Mouse (Mus musculus) cerebellum, postnatal 36 days (tissue): ENCODE results near the gene Yjefn3.
A peak's percentile ranks its signal among the peaks of the same experiment; 100 is the strongest.
"Not testable (repeated sequence)": the region's sequence is repeated elsewhere in the genome, so short reads cannot be mapped to it uniquely, and the experiment has no call there.

Source experiments
- DNase-seq, 2 experiments: peaks; one replicate each; pipeline ENCODE4 v3.0.0; 2021 to 2022; ENCODE audit warnings: mixed read lengths in 2 of 2

The Yjefn3 gene

DNA sequence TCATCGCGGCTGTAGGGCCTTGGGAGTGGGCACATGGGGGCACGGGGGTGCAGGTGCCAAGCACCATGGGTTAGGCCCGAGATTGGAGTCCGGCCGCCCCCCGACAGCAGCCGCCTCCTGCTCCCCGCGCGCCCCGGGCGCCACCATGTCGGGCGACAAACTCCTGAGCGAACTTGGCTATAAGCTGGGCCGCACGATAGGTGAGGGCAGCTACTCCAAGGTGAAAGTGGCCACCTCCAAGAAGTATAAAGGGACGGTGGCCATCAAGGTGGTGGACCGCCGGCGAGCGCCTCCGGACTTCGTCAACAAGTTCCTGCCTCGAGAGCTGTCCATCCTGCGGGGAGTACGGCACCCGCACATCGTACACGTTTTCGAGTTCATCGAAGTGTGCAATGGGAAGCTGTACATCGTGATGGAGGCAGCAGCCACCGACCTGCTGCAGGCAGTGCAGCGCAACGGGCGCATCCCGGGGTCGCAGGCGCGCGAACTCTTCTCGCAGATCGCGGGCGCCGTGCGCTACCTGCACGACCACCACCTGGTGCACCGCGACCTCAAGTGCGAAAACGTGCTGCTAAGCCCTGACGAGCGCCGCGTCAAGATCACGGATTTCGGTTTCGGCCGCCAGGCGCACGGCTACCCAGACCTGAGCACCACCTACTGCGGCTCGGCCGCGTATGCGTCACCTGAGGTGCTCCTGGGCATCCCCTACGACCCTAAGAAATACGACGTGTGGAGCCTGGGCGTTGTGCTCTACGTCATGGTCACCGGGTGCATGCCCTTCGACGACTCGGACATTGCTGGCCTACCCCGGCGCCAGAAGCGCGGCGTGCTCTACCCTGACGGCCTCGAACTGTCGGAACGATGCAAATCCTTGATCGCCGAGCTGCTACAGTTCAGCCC lies at the start of gene Yjefn3, which contains the start of the genes Tssk6 and Ndufa13:
TSS of gene Yjefn3 (minus strand) at position 550 of the 900 bp plus-strand sequence.
TSS of gene Tssk6 (plus strand) at position 22 of the 900 bp plus-strand sequence.
TSS of gene Ndufa13 (minus strand) at position 396 of the 900 bp plus-strand sequence.
- peak in 1 of 2 experiments; percentile 44 for DNase-seq

- DNase-seq, result no peak
Measured at GRCm38 (mm10) chr8:69950300-69950699, 47.8 kb upstream of the Yjefn3 start.

GRCm38 (mm10) chr8:69942495-69942894 lies 40.0 kb upstream of the Yjefn3 start:
- not testable (repeated sequence) for DNase-seq

DNA sequence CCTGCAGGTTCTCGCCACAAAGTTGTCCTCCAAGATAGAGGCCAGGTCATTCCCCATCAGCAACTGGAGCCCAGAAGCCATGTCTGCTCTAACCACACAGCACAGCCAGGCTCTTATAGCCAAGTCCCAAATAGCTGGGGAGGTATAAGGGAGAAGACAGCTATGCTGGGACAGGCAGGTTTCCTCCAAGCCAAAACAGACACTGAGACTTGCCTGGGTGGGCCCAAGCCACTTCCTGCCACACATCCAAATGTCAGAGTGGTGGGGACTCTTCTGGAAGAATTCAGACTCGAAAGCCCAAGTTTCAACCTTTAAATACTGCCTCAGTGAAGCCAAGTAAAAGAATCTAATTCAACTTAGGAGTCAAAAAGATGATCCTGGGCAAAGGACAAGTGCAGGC lies 37.9 kb upstream of the Yjefn3 start:
- no peak for DNase-seq

GRCm38 (mm10) chr8:69939633-69940032 lies 37.1 kb upstream of the Yjefn3 start:
- no peak for DNase-seq

DNA sequence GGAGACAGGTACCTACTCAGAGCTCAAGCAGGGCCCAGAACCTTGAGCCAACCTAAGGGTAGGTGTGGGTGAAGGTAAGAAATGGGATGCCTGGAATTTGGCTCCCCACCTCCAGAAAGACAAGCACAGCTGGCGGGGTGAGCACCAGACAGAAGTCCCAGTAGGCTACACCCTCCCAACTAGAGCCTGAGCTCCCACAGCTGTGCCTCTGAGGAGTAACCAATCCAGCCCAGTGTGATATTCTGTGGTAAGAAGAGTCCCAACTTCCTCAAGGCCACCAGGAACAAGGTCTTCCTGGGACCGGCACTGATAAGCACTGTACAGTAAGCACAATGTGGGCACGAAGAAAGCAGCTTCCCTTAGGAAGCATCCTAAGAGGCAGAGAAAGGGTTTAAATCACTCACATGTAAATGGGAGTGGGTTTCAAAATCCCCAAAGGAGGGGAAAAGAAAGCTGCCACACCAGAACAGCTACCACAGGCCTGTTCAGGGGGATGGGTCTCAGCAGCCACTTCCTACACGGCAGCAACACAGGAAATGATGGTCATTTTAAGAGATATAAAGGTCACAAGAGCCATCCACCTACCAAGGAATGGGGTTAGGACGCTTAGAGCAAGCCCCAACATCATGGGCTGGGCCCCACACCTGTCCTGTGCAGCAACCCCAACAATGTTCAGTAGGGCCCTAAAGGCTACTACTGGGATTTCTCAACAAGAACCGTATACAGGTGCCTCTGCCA lies 35.9 kb upstream of the Yjefn3 start:
- DNase-seq, result no peak

DNA sequence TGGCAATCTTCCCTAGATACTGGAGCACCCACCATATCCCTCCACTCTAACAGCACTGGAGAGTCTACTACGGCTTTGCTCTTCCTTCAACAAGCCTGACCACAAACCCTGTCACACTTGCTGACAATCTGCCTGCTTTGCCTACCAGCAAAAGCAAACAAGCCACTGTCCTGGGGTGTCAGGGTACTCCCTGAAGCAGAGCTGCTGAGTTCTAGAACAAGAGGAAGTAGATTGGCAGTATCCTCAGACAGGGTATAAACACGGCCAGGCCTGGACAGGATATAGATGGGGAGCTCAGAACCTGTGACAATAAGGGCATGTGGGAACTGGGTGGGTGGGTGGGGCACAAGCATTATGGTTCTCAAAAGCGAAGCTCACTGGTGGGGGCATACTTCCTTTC lies 35.0 kb upstream of the Yjefn3 start:
- no peak for DNase-seq

DNA sequence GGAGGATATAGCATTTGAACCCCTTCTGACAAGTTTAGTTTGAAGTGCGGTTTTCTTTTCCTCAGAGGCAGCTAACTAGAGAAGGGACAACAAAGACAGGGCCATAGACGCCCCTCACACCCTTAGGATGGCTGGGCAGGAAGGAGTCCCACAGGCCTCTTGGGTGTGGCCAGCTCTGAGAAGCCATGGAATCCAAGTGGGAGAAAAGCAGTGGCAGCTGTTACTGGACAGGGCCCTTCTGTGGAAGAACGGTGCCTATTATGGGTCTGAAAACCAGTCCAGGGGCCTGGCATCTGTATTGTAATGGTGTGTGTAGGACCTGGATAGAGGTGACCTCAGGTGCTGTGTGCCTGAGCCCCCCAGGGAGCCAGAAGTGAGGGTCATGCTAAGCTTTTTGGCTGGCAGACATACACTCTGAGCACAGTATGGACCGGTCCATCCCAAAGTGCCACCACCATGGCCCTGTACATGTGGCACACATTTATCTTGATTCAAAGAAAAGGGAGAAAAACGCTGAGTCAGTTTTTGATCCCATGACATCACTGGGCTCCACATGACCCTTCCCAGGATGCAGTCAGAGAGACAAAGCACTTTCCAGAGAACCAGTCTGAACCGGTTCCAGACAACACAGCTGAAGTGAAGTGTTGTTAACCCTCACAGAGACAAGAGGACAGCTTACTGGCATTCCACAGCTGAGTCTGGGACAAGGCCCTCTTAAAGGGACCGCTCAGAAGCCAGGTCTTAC lies 33.7 kb upstream of the Yjefn3 start:
- no peak for DNase-seq

- no peak for DNase-seq
Measured at GRCm38 (mm10) chr8:69935431-69935830, 32.9 kb upstream of the Yjefn3 start.

DNA sequence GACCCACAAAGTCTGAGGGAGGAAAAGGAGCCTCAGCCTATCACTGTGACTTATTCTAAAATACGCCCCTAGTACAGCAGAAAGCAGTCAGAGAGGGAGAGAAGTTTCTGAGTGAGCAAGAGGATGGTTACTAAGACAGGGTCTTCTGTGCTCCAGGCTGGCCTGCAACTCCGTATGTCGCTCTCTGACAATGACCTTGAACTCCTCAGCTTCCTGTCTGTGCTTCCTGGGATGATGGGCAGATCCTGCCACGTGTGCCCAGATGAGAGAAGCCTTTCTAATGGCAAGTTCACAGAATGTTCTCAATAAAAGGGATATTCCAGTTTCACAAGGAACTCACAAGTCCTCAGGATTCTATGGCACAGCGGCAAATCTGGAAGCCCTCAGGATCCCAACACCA lies 32.1 kb upstream of the Yjefn3 start:
- DNase-seq, result no peak

- DNase-seq, result no peak
Measured at GRCm38 (mm10) chr8:69933811-69934210, 31.3 kb upstream of the Yjefn3 start.

DNA sequence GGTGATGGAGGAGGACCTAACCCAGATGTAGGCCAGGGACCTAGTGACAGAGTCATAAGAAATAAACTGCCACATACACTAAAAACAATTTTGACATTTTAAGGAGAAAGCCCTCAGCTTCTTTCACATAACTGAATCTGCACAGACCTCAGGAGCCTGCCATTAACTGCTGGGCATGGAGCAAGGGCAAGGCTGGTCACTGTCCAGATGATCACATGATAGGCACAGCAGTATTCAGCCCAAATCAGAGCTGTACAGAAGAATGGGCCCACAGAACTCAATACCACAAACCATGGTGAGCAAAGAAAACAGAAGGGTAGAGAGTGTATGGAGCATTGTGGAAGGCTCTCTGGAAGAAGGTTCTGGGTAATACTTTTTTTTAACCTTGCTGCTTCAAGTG lies 24.4 kb upstream of the Yjefn3 start:
- no peak for DNase-seq

DNA sequence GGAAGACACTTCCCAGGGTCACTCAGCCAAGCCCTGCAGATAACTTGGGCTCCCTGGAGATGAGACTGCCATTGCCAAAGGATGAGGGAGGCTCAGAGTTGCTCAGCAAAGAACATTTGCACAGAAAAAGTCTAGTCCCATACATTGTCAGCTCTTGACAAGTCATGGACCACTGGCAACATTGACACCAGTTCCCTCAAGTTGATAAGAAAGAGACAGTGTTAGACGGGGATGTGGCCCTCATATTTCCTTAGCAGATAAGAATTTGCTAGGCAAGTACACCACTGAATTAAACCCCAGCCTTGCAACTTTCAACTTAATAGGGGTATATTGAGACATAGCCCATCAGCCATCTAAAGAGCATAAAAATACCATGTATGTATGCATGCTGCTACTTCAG lies 21.5 kb upstream of the Yjefn3 start:
- no peak for DNase-seq

DNA sequence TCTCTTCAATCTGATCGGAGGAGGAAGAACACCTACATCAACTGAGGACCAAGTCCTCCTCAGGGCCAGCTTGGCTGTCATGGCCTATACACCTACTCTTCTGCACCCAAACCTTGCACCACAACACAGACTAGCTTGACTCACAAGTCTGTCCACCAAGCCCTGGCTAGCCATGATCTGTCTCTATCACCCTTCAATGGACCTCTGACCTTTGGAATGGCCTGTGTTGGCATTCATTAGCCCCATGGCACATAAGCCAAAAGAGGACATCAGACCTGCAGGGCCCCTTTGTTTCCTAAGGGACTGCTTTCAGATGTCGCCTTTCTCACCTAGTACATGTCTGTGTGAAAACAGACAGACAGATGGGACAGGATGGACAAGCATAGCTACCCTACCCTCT lies 18.6 kb upstream of the Yjefn3 start:
- no peak for DNase-seq

- DNase-seq, result peak in 1 of 2 experiments; percentile 22
Measured at GRCm38 (mm10) chr8:69919876-69920662, 17.6 kb upstream of the Yjefn3 start.

DNA sequence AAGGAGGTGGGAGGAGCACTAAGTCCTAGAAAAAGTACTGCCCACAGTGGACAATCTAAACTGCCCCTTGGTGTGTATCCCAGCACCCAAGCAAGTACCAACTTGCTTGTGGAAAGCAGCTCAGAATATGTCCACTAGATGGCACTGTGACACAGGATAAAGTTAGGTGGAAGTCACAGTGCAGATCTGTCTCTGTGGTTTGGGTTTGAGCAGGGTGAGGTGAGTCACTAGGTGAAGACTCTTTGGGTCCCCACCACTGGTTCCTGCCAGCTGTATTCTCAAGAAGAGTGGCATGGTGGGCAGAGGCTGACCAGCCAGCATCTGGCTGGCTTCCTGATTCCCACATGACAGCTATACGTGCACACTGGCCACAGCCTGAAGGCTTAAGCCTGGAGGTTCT lies 16.5 kb upstream of the Yjefn3 start:
- DNase-seq, result peak; percentile 64 to 88

GRCm38 (mm10) chr8:69918506-69918905 lies 16.0 kb upstream of the Yjefn3 start:
- no peak for DNase-seq

GRCm38 (mm10) chr8:69915748-69916147 lies 13.2 kb upstream of the Yjefn3 start:
- no peak for DNase-seq

DNA sequence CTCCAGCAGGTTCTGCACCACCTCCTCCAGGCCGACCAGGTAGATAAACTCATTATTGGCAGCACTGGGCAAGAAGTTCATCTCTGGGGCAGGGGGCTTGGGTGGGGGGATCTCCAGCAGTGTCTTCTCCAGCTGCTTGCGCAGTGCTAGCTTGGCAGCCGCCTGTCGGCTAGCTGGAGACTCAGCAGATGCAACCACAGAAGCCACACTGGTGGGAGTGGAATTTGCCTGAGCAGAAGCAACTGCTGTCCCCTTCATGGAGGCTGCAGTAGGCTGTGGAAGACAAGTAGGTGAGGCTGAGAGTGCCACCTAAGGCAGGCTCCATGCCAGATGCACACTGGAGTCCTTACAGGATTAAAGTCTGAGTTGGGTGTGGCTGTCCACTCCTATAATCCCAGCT lies 12.0 kb upstream of the Yjefn3 start:
- DNase-seq, result no peak

DNA sequence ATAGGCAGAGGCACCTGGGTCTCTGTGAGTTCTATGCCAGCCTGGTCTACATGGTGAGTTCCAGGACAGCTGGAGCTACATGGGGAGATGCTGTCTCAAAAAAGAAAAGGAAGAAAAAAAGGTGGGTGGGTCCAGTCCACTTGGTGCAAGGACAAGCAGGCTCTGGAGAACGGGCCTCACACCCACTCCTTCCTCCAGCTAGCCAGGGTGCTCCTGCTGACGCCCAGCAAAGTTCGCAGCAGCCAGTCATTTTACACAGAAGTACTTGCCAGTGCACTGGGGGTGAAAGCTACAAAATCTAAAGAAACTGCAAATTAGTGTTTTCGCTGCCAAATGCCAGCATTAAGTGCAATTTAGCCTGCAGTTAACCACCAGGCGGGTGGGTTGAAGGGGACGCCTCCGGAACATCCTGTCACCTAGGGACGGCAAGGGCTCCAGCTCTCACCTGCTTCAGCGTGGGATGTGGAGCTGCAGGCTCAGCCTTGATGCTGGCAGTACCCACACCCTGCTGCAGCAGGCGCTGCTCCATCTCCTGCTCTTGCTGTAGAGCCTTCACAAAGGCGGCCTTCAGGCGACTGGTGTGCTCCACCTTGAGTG lies 10.1 kb upstream of the Yjefn3 start:
- no peak for DNase-seq

DNA sequence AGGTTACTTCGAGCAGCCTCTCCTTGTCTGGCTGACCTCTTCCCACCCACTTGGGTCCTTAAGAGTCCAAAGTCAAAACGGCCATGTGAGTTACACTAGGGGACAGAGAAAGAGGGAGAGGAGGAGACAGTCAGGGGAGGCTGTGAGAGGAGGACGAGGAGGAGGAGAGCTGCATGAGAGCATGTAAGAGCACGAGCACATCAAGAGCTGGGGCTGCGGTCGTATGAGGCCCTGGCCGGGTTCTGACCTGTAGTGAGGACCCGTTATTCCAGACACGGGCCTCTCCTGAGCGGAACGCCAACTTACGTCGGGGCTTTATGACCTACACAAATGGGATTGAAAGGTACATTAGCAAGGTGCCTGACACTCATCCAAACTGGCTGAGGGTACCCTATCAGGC lies 9.4 kb upstream of the Yjefn3 start:
- DNase-seq, result no peak

GRCm38 (mm10) chr8:69907106-69907505 lies 4.6 kb upstream of the Yjefn3 start:
- no peak for DNase-seq
